Mouse (Mus musculus) liver, postnatal 0 days (tissue): ENCODE measurements at regions not wholly inside any gene's neighbourhood (a gene's known extent, or its start where the extent isn't known, plus 50 kb on each side); places are given as distances from the start of the nearest gene placed in this dataset.

ENCODE experiments used
- ATAC-seq: fragments of 200-750 bp; cut with Nextera tagmentation; 2 replicates; pipeline ENCODE4 v1.8.0; 2017; ENCODE audit warnings: mild to moderate bottlenecking, moderate library complexity
- DNase-seq: peaks from one replicate; pipeline ENCODE4 v3.0.0-alpha.2; 2016
- H3K27ac ChIP-seq: fragments of 300-500 bp; sonication (generic); 2 replicates; pipeline ENCODE4 v1.5.1; 2014; ENCODE audit warnings: antibody characterized with exemption, moderate library complexity, mild to moderate bottlenecking, low read depth
- H3K27me3 ChIP-seq: fragments of 300-500 bp; sonication (generic); 2 replicates; pipeline ENCODE4 v1.6.1; 2014; ENCODE audit warnings: low read length, control low read depth, mixed read lengths; ENCODE audit not compliant: insufficient read depth
- H3K36me3 ChIP-seq: fragments of 300-500 bp; sonication (generic); replicated peaks from 2 replicates; pipeline ENCODE4 v1.6.1; 2014; ENCODE audit warnings: mild to moderate bottlenecking, control low read depth, low read length, moderate library complexity, mixed read lengths; ENCODE audit not compliant: insufficient read depth
- H3K4me1 ChIP-seq: fragments of 300-500 bp; sonication (generic); 2 replicates; pipeline ENCODE4 v1.6.1; 2014; ENCODE audit warnings: antibody characterized with exemption, mild to moderate bottlenecking, control low read depth; ENCODE audit not compliant: insufficient read depth
- H3K4me2 ChIP-seq: fragments of 300-500 bp; sonication (generic); 2 replicates; pipeline ENCODE4 v1.6.1; 2014; ENCODE audit warnings: low read depth, mild to moderate bottlenecking, low read length, moderate library complexity, mixed read lengths
- H3K4me3 ChIP-seq: fragments of 300-500 bp; sonication (generic); 2 replicates; pipeline ENCODE4 v1.5.1; 2014; ENCODE audit warnings: low read depth, low read length
- H3K9ac ChIP-seq: fragments of 300-500 bp; sonication (generic); replicated peaks from 2 replicates; pipeline ENCODE4 v1.6.1; 2014; ENCODE audit warnings: mild to moderate bottlenecking, moderate library complexity
- H3K9me3 ChIP-seq: fragments of 300-500 bp; sonication (generic); 2 replicates; pipeline ENCODE4 v1.6.1; 2016; ENCODE audit warnings: mild to moderate bottlenecking, control low read depth, low read length, mixed read lengths
- CTCF ChIP-seq: sonication (generic); IDR thresholded peaks from 2 replicates; pipeline ENCODE4 v1.5.1; 2016; ENCODE audit warnings: antibody characterized with exemption, low read depth
- EP300 ChIP-seq: IDR thresholded peaks from 2 replicates; pipeline ENCODE4 v1.6.1; 2016; ENCODE audit warnings: antibody characterized with exemption, low read depth, mild to moderate bottlenecking
- WGBS: fragments of 180-500 bp; shearing (Covaris S2); extraction: QIAGEN DNeasy Blood & Tissue Kit; methylation state at CpG from one replicate; pipeline ENCODE4 v1.1.7; 2014; ENCODE audit not compliant: insufficient replicate concordance; 5-methylcytosine and 5-hydroxymethylcytosine counted together

DNA sequence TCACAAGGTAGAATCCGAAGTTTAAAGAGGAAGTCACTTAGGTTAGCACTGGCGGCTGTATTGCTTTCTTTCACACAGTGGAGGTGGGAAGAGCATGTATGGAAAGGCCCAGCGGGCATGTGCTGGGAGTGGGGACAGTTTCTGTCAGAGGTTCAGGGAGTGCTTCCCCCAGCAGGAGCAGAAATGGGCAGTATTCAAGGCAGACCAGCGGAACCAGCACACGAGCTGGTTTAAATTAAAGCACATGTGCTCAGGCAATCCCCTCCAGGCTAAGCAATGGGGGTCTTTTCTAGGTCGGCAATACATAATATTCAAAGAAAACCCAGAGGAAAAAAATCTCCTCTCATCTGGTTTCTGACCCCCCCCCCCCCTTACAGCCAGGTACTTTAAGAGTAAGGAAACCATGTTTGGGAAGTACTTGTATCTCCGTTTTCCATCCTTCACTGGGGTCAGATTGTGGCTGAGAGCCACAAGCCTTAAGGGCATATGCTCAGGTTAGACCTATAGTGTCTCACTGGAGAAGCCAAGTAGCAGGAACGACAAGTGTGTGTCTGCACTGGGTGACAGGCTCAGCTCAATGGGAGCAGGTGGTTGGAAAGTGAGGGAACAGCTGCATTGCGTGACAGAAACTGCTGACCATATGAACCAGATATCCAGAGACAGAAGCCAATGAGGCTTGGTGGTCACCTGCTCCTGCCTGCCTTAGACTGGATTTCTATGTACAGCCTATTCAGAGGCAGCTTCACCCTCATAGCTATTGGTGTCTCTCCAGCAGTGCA is 111.3 kb upstream of the Mycn start:
- H3K27ac ChIP-seq = no peak overlapping the region
- no peak overlapping the region for H3K9ac ChIP-seq
- 59% methylated on average over 9 of the region's 9 CpGs for WGBS
- TF ChIP-seq EP300 = no peak
- DNase-seq = no peak
- H3K4me2 ChIP-seq = no peak overlapping the region
- H3K36me3 ChIP-seq = no peaks in the 10 kb centered on the region
- H3K4me3 ChIP-seq = no peak overlapping the region
- no peaks in the 10 kb centered on the region for H3K27me3 ChIP-seq
- no peak for ATAC-seq
- H3K4me1 ChIP-seq = no peaks in the 10 kb centered on the region
- no peaks in the 10 kb centered on the region for H3K9me3 ChIP-seq

DNA sequence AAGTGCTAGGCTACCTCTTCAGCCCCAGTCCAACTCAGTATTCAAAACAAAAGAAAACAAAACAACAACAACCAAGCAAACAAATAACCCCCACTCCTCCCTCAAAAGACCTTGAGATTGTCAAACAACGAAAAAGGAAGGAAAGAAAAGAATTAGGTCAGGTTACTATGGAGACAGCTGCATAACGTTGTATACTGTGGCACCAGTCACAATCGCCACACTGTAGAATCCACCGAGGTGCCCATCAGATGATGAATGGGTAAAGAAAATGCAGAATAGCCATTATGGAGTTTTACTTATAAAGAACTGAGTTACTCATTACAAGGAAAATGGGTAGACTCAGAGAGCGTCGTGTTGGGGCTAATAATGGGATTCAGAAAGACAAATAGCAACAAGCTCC is 110.5 kb upstream of the Mycn start:
- Histone ChIP-seq H3K4me3 (no peak overlapping the region), H3K36me3 (no peaks in the 10 kb centered on the region), H3K4me1 (no peaks in the 10 kb centered on the region), H3K9ac (no peak overlapping the region), H3K27ac (no peak overlapping the region), H3K4me2 (no peak overlapping the region), H3K27me3 (no peaks in the 10 kb centered on the region), H3K9me3 (no peaks in the 10 kb centered on the region)
- 66% methylated on average over 6 of the region's 6 CpGs for WGBS
- DNase-seq (no peak), ATAC-seq (no peak)
- TF ChIP-seq CTCF (no peak), EP300 (no peak)

GRCm38 (mm10) chr12:13049659-13050058 is 107.9 kb upstream of the Mycn start:
- no peak overlapping the region for H3K4me2 ChIP-seq
- no peak for DNase-seq
- H3K4me3 ChIP-seq = no peak overlapping the region
- H3K4me1 ChIP-seq = no peaks in the 10 kb centered on the region
- TF ChIP-seq EP300 (no peak), CTCF (no peak)
- ATAC-seq = no peak
- no peaks in the 10 kb centered on the region for H3K36me3 ChIP-seq
- no peak overlapping the region for H3K27ac ChIP-seq
- H3K9ac ChIP-seq = no peak overlapping the region
- 29% methylated on average over 8 of the region's 8 CpGs for WGBS
- H3K27me3 ChIP-seq = no peaks in the 10 kb centered on the region
- H3K9me3 ChIP-seq = no peaks in the 10 kb centered on the region

GRCm38 (mm10) chr12:13048168-13048727 is 106.5 kb upstream of the Mycn start:
- Histone ChIP-seq H3K4me3 (no peak overlapping the region), H3K9ac (no peak overlapping the region), H3K27ac (no peak overlapping the region), H3K27me3 (no peaks in the 10 kb centered on the region), H3K36me3 (no peaks in the 10 kb centered on the region), H3K4me2 (no peak overlapping the region), H3K4me1 (no peaks in the 10 kb centered on the region), H3K9me3 (no peaks in the 10 kb centered on the region)
- DNase-seq (no peak), ATAC-seq (no peak)
- no peak for TF ChIP-seq EP300
- TF ChIP-seq CTCF = no peak
- WGBS = 49% methylated on average over 13 of the region's 13 CpGs

- TF ChIP-seq EP300 = no peak
- no peak for TF ChIP-seq CTCF
- ATAC-seq (no peak), DNase-seq (no peak)
- no peaks in the 10 kb centered on the region for H3K27me3 ChIP-seq
- H3K36me3 ChIP-seq = no peaks in the 10 kb centered on the region
- H3K27ac ChIP-seq = no peak overlapping the region
- H3K4me3 ChIP-seq = no peak overlapping the region
- no peak overlapping the region for H3K9ac ChIP-seq
- no peaks in the 10 kb centered on the region for H3K4me1 ChIP-seq
- no peaks in the 10 kb centered on the region for H3K9me3 ChIP-seq
- no peak overlapping the region for H3K4me2 ChIP-seq
- whole genome bisulfite sequencing = 81% methylated on average over 7 of the region's 7 CpGs
Observed at GRCm38 (mm10) chr12:13042934-13043333, 101.2 kb upstream of the Mycn start.

GRCm38 (mm10) chr12:13035108-13035741 is 93.5 kb upstream of the Mycn start:
- no peaks in the 10 kb centered on the region for H3K4me1 ChIP-seq
- H3K36me3 ChIP-seq = no peaks in the 10 kb centered on the region
- DNase-seq (no peak), ATAC-seq (no peak)
- no peaks in the 10 kb centered on the region for H3K27me3 ChIP-seq
- H3K27ac ChIP-seq = no peak overlapping the region
- H3K4me3 ChIP-seq = no peak overlapping the region
- no peak overlapping the region for H3K4me2 ChIP-seq
- no peaks in the 10 kb centered on the region for H3K9me3 ChIP-seq
- TF ChIP-seq CTCF (no peak), EP300 (no peak)
- no peak overlapping the region for H3K9ac ChIP-seq
- WGBS = 75% methylated on average over 5 of the region's 5 CpGs
